Mouse (Mus musculus) MEL (cell line): ENCODE data around the gene Slc35b1. TPM values are rescaled to one million over a fixed set of nuclear protein-coding genes. Genes with fewer than 3 reads are reported as not detected.

ENCODE experiments used
- DNase-seq: peaks from one replicate; pipeline ENCODE4 v3.0.0; 2011; ENCODE audit warnings: low read depth, low spot score
- H3K27ac ChIP-seq: 2 replicates; pipeline ENCODE4 v1.5.1; 2012; ENCODE audit warnings: low read depth, mild to moderate bottlenecking, control low read depth, low read length, moderate library complexity; ENCODE audit not compliant: control insufficient read depth
- H3K27me3 ChIP-seq, 2 experiments: fragments of 150-350 bp in 1 of 2; sonication (generic) in 1 of 2; 2 replicates each; pipeline ENCODE4 v1.6.1; 2012; ENCODE audit warnings: low read length in 2 of 2, mild to moderate bottlenecking in 2 of 2, improper control_type of control experiment in 1 of 2, moderate library complexity in 1 of 2; ENCODE audit not compliant: insufficient read depth in 2 of 2, control insufficient read depth in 1 of 2
- H3K36me3 ChIP-seq, 2 experiments: 2 replicates each; pipeline ENCODE4 v1.6.1; 2012 to 2014; ENCODE audit warnings: low read length in 2 of 2, improper control_type of control experiment in 1 of 2, inconsistent platforms in 1 of 2, mild to moderate bottlenecking in 1 of 2; ENCODE audit not compliant: insufficient read depth in 2 of 2, control insufficient read depth in 1 of 2
- H3K4me1 ChIP-seq, 2 experiments: fragments of 150-350 bp in 1 of 2; sonication (generic) in 1 of 2; 2 replicates each; pipeline ENCODE4 v1.6.1; 2012; ENCODE audit warnings: low read length in 2 of 2, improper control_type of control experiment in 1 of 2, mild to moderate bottlenecking in 1 of 2; ENCODE audit not compliant: insufficient read depth in 2 of 2, control insufficient read depth in 1 of 2
- H3K4me3 ChIP-seq, 2 experiments: fragments of 150-350 bp in 1 of 2; sonication (generic) in 1 of 2; 2 replicates each; pipeline ENCODE4 v1.5.1; 2012; ENCODE audit warnings: low read depth in 2 of 2, low read length in 2 of 2, mild to moderate bottlenecking in 2 of 2, moderate library complexity in 2 of 2, control low read depth in 1 of 2, improper control_type of control experiment in 1 of 2; ENCODE audit not compliant: control insufficient read depth in 1 of 2, insufficient read depth in 1 of 2
- H3K79me2 ChIP-seq: 2 replicates; pipeline ENCODE4 v1.6.1; 2012; ENCODE audit warnings: mild to moderate bottlenecking, low read length, moderate library complexity; ENCODE audit not compliant: control insufficient read depth, poor library complexity, insufficient read depth
- H3K9ac ChIP-seq: 2 replicates; pipeline ENCODE4 v1.6.1; 2012; ENCODE audit warnings: low read depth, mild to moderate bottlenecking, control low read depth, low read length, moderate library complexity; ENCODE audit not compliant: control insufficient read depth, poor library complexity, severe bottlenecking
- H3K9me3 ChIP-seq: fragments of 150-350 bp; sonication (generic); replicated peaks from 2 replicates; pipeline ENCODE4 v1.6.1; 2012; ENCODE audit warnings: mild to moderate bottlenecking, low read length, improper control_type of control experiment, moderate library complexity; ENCODE audit not compliant: insufficient read depth
- BHLHE40 ChIP-seq: IDR thresholded peaks from 2 replicates; pipeline ENCODE4 v1.6.1; 2012; ENCODE audit warnings: low read depth, mild to moderate bottlenecking, inconsistent platforms, low read length, improper control_type of control experiment, borderline replicate concordance
- CHD1 ChIP-seq: IDR thresholded peaks from 2 replicates; pipeline ENCODE4 v1.6.1; 2012; ENCODE audit warnings: low read depth, mild to moderate bottlenecking, inconsistent platforms, low read length, improper control_type of control experiment
- ELF1 ChIP-seq: IDR thresholded peaks from 2 replicates; pipeline ENCODE4 v1.6.1; 2014; ENCODE audit warnings: low read depth, mild to moderate bottlenecking, inconsistent platforms, low read length, improper control_type of control experiment, moderate library complexity
- ETS1 ChIP-seq: IDR thresholded peaks from 2 replicates; pipeline ENCODE4 v1.6.1; 2012; ENCODE audit warnings: low read depth, mild to moderate bottlenecking, inconsistent platforms, low read length, improper control_type of control experiment, moderate library complexity
- GABPA ChIP-seq: IDR thresholded peaks from 2 replicates; pipeline ENCODE4 v1.6.1; 2012; ENCODE audit warnings: low read depth, mild to moderate bottlenecking, inconsistent platforms, low read length, improper control_type of control experiment, moderate library complexity
- HCFC1 ChIP-seq: IDR thresholded peaks from 2 replicates; pipeline ENCODE4 v1.6.1; 2012; ENCODE audit warnings: low read depth, mild to moderate bottlenecking, inconsistent platforms, low read length, improper control_type of control experiment, moderate library complexity
- JUND ChIP-seq: IDR thresholded peaks from 2 replicates; pipeline ENCODE4 v1.6.1; 2011; ENCODE audit warnings: low read depth, mild to moderate bottlenecking, improper control_type of control experiment, low read length
- MAFK ChIP-seq: IDR thresholded peaks from 2 replicates; pipeline ENCODE4 v1.6.1; 2011; ENCODE audit warnings: low read depth, mild to moderate bottlenecking, low read length, improper control_type of control experiment, borderline replicate concordance
- MAX ChIP-seq: IDR thresholded peaks from 2 replicates; pipeline ENCODE4 v1.6.1; 2011; ENCODE audit warnings: low read length, improper control_type of control experiment
- MAZ ChIP-seq: IDR thresholded peaks from 2 replicates; pipeline ENCODE4 v1.6.1; 2012; ENCODE audit warnings: low read depth, mild to moderate bottlenecking, inconsistent platforms, low read length, improper control_type of control experiment
- MXI1 ChIP-seq: IDR thresholded peaks from 2 replicates; pipeline ENCODE4 v1.6.1; 2011; ENCODE audit warnings: mild to moderate bottlenecking, low read depth, low read length, improper control_type of control experiment
- MYC ChIP-seq: IDR thresholded peaks from 2 replicates; pipeline ENCODE4 v1.6.1; 2011; ENCODE audit warnings: low read depth, mild to moderate bottlenecking, low read length, improper control_type of control experiment, moderate library complexity
- NELFE ChIP-seq: IDR thresholded peaks from 2 replicates; pipeline ENCODE4 v1.6.1; 2011; ENCODE audit warnings: low read depth, low read length, improper control_type of control experiment
- POLR2AphosphoS2 ChIP-seq: IDR thresholded peaks from 2 replicates; pipeline ENCODE4 v1.6.1; 2011; ENCODE audit warnings: low read length, improper control_type of control experiment
- POLR2AphosphoS5 ChIP-seq: IDR thresholded peaks from 2 replicates; pipeline ENCODE4 v1.6.1; 2012; ENCODE audit warnings: low read depth, borderline replicate concordance, mild to moderate bottlenecking, inconsistent platforms, low read length, moderate library complexity, mixed read lengths
- RAD21 ChIP-seq: IDR thresholded peaks from 2 replicates; pipeline ENCODE4 v1.6.1; 2011; ENCODE audit warnings: mild to moderate bottlenecking, low read depth, low read length, improper control_type of control experiment
- RCOR1 ChIP-seq: IDR thresholded peaks from 2 replicates; pipeline ENCODE4 v1.6.1; 2012; ENCODE audit warnings: low read depth, mild to moderate bottlenecking, inconsistent platforms, low read length, improper control_type of control experiment
- SMC3 ChIP-seq: IDR thresholded peaks from 2 replicates; pipeline ENCODE4 v1.6.1; 2011; ENCODE audit warnings: low read depth, low read length, improper control_type of control experiment
- TBP ChIP-seq: IDR thresholded peaks from 2 replicates; pipeline ENCODE4 v1.8.0; 2011; ENCODE audit warnings: low read depth, low read length, improper control_type of control experiment
- TCF12 ChIP-seq: IDR thresholded peaks from 2 replicates; pipeline ENCODE4 v1.6.1; 2014; ENCODE audit warnings: low read depth, mild to moderate bottlenecking, inconsistent platforms, low read length, improper control_type of control experiment, moderate library complexity
- USF1 ChIP-seq: IDR thresholded peaks from 2 replicates; pipeline ENCODE4 v1.6.1; 2014; ENCODE audit warnings: low read depth, mild to moderate bottlenecking, inconsistent platforms, low read length, improper control_type of control experiment, moderate library complexity
- USF2 ChIP-seq, 2 experiments: IDR thresholded peaks; 2 replicates each; pipeline ENCODE4 v1.6.1; 2011 to 2012; ENCODE audit warnings: improper control_type of control experiment in 2 of 2, low read length in 2 of 2, borderline replicate concordance in 1 of 2, inconsistent platforms in 1 of 2, low read depth in 1 of 2, mild to moderate bottlenecking in 1 of 2; ENCODE audit not compliant: insufficient read depth in 1 of 2
- ZC3H11A ChIP-seq: IDR thresholded peaks from 2 replicates; pipeline ENCODE4 v1.6.1; 2012; ENCODE audit warnings: low read depth, mild to moderate bottlenecking, inconsistent platforms, low read length, improper control_type of control experiment
- ZKSCAN1 ChIP-seq: IDR thresholded peaks from 2 replicates; pipeline ENCODE4 v1.6.1; 2012; ENCODE audit warnings: low read depth, mild to moderate bottlenecking, inconsistent platforms, low read length, improper control_type of control experiment, moderate library complexity
- polyA plus RNA-seq, 2 experiments: library from polyadenylated mRNA; stranded (reverse) in 1 of 2; unstranded in 1 of 2; fragments of >175 nt in 1 of 2; fragments of >200 nt in 1 of 2; gene quantifications; 2 replicates each; pipeline versions ENCODE4 v1.2.1 to v1.2.4; 2012; ENCODE audit warnings: low replicate concordance in 2 of 2, low read depth in 1 of 2; ENCODE audit not compliant: insufficient read length in 2 of 2, insufficient read depth in 1 of 2, missing spikeins in 1 of 2
- total RNA-seq: library from RNA; depleted of rRNA; stranded (reverse); fragments of 300-350 nt; gene quantifications from 2 replicates; pipeline ENCODE4 v1.2.3, GENCODE M21; 2012

Gene Slc35b1
- total and polyA plus RNA-seq, 3 experiments, result 59.1 to 82.4 TPM; not detected in 1

DNA sequence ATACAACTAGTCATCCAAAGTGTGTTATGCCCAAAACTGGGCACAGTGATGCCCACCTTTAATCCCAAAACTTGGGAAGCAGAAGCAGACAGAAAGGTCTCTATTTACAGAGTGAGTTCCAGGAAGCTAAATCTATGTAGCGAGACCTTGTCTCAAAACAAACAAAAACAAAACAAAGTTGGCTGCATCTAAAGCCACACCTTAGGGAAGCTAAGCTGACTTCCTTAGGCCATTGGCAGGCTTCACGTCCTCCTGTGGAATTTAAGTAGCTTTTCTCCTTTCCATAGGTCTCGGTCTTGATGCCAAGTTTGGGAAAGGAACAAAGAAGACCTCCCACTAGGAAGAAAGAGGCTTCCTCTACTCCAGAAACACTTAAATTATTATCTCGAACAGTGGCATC, 6.7 kb downstream of the Slc35b1 start:
- no peaks in the 10 kb centered on the region for H3K27me3 ChIP-seq
- no peak for DNase-seq
- peaks cover 3% of the 10 kb centered on the region for H3K79me2 ChIP-seq
- no peak overlapping the region for H3K27ac ChIP-seq
- H3K36me3 ChIP-seq, result peaks cover 2% of the 10 kb centered on the region in 2 experiments
- no peak overlapping the region for H3K9ac ChIP-seq
- H3K4me1 ChIP-seq, result peaks cover 0 to 2% of the 10 kb centered on the region in 2 experiments; a peak in 1 of 4 replicates
- H3K9me3 ChIP-seq, result no peaks in the 10 kb centered on the region
- TF ChIP-seq NELFE, result no peak
- no peak for TF ChIP-seq MYC
- TF ChIP-seq MAZ, result no peak
- TF ChIP-seq JUND, result no peak
- no peak for TF ChIP-seq MAFK
- TF ChIP-seq ZKSCAN1, result no peak
- TF ChIP-seq USF1, result no peak
- no peak for TF ChIP-seq MAX
- no peak for TF ChIP-seq SMC3
- TF ChIP-seq POLR2AphosphoS2, result no peak
- TF ChIP-seq TBP, result no peak
- TF ChIP-seq HCFC1, result no peak
- no peak for TF ChIP-seq RCOR1
- no peak for TF ChIP-seq ELF1
- no peak for TF ChIP-seq TCF12
- TF ChIP-seq CHD1, result no peak
- no peak for TF ChIP-seq ZC3H11A
- no peak for TF ChIP-seq POLR2AphosphoS5
- H3K4me3 ChIP-seq, result no peak overlapping the region

DNA sequence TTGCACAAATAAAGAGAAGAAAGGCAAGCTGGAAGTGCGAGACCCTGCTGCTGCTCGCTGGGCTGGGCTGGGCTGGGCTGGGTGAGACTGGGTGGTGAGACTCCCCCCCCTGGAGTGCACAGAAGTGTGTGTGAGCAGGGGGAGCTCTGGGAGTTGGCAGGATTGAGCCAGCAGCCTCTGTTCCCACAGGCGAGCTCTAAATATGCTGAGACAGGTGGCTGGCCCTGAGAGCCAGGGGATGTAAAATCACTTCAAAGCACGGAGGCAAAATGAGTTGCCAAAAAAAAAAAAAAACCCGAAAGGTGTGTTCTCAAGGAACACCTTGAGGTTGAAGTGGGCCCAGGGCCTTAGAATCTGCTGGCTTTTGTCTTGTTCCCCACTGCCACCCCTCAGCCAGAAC, 7.3 kb downstream of the Slc35b1 start:
- no peaks in the 10 kb centered on the region for H3K9me3 ChIP-seq
- no peak overlapping the region for H3K27ac ChIP-seq
- no peaks in the 10 kb centered on the region for H3K4me1 ChIP-seq
- H3K27me3 ChIP-seq, result no peaks in the 10 kb centered on the region
- no peak overlapping the region for H3K9ac ChIP-seq
- no peak overlapping the region for H3K4me3 ChIP-seq
- no peaks in the 10 kb centered on the region for H3K79me2 ChIP-seq
- H3K36me3 ChIP-seq, result peaks cover 0 to 2% of the 10 kb centered on the region in 2 experiments; a peak in 2 of 4 replicates
- TF ChIP-seq USF2 (IDR thresholded peaks at IDR 0.05; ENCODE audit: borderline replicate concordance in 1 of 2, insufficient read depth in 1 of 2, low read depth in 1 of 2, low read length in 2 of 2) (no peak), HCFC1 (no peak), USF1 (no peak), ETS1 (no peak), RAD21 (no peak), ZKSCAN1 (no peak), MXI1 (no peak), NELFE (no peak), JUND (no peak), TCF12 (no peak), POLR2AphosphoS2 (no peak), POLR2AphosphoS5 (no peak), GABPA (no peak), MYC (no peak), BHLHE40 (no peak), RCOR1 (no peak), MAZ (no peak)
- DNase-seq, result no peak
